Mouse (Mus musculus): ENCODE measurements around the gene Zfp933. TPM values are rescaled to one million over a fixed set of nuclear protein-coding genes. Genes with fewer than 3 reads are reported as not detected.
A peak's percentile ranks its signal among the peaks of the same experiment; 100 is the strongest.
"Not testable (repeated sequence)": the region's sequence is repeated elsewhere in the genome, so short reads cannot be mapped to it uniquely, and the experiment has no call there.

The Zfp933 gene
- polyA plus RNA-seq, 2 experiments = 5.0 to 7.2 TPM

DNA sequence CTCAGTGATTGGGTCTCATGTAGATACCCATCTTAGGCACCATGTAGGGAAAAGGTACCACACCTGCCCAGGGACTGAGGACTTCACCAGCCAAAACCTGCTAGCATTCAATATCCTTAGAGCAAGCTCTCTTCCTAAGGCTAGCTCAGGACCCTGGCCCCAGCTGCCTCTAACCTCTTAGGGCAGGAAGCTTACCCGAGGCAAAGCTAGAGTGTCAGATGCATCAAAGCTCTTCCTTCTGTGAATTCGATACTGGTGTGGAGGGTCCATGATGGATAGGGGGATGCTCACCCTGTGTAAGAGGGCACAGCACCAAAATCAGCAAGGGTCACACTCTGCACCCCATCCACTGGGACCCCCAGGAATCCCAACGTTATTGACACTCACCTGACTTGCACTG lies 13.9 kb upstream of the Zfp933 start:
- H3K27me3 ChIP-seq (ENCODE audit: control insufficient read depth, insufficient read depth, low read length) = no peaks in the 10 kb centered on the region
- H3K9ac ChIP-seq (ENCODE audit: low read depth, low read length, severe bottlenecking) = no peak overlapping the region
- peaks cover 46% of the 10 kb centered on the region for H3K36me3 ChIP-seq (ENCODE audit: control insufficient read depth, insufficient read depth, low read length)
- no peak overlapping the region for H3K27ac ChIP-seq (replicated peaks; ENCODE audit: low read depth, low read length)
- DNase-seq (ENCODE audit: low spot score) (no peak), ATAC-seq (ENCODE audit: low FRiP score, low read depth) (no peak)
- TF ChIP-seq POLR2A (IDR thresholded peaks at IDR 0.05; ENCODE audit: borderline replicate concordance, extremely low read depth, insufficient read depth, insufficient read length) = no peak
- H3K9me3 ChIP-seq (ENCODE audit: control insufficient read depth, low read length) = no peaks in the 10 kb centered on the region
- 94% methylated on average over 3 of the region's 3 CpGs for WGBS
- no peaks in the 10 kb centered on the region for H3K4me1 ChIP-seq (ENCODE audit: control insufficient read depth, insufficient read depth, low read length)
- H3K4me3 ChIP-seq (replicated peaks; ENCODE audit: low read length) = no peak overlapping the region
- no peak overlapping the region for H3K4me2 ChIP-seq (replicated peaks; ENCODE audit: low read depth, low read length, severe bottlenecking)

DNA sequence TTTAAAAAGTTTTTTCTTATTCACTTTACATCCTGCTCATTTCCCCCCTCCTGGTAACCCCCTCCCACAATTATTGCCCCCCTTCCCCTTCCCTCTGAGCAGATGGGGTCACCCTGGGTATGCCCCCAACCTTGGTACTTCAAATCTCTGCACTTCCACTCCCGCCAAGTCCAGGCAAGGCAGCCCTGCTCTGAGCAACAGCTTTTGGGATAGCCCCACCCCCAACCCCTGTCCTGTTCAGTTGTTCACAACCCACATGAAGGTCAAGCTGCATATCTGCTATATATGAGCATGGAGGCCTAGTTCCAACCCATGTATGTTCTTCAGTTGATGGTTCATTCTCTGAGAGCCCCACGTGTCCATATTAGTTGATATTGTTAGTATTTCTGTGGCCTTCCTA lies 2.6 kb upstream of the Zfp933 start:
- ATAC-seq (ENCODE audit: low FRiP score, low read depth) (no peak), DNase-seq (ENCODE audit: low spot score) (no peak)
- Histone ChIP-seq H3K9ac (ENCODE audit: low read depth, low read length, severe bottlenecking) (no peak overlapping the region), H3K4me3 (replicated peaks; ENCODE audit: low read length) (no peak overlapping the region), H3K36me3 (ENCODE audit: control insufficient read depth, insufficient read depth, low read length) (no peaks in the 10 kb centered on the region), H3K27me3 (ENCODE audit: control insufficient read depth, insufficient read depth, low read length) (no peaks in the 10 kb centered on the region), H3K27ac (replicated peaks; ENCODE audit: low read depth, low read length) (no peak overlapping the region), H3K9me3 (ENCODE audit: control insufficient read depth, low read length) (no peaks in the 10 kb centered on the region), H3K4me2 (replicated peaks; ENCODE audit: low read depth, low read length, severe bottlenecking) (no peak overlapping the region), H3K4me1 (ENCODE audit: control insufficient read depth, insufficient read depth, low read length) (peaks cover 5% of the 10 kb centered on the region; the same call in 1 of the 2 replicates)
- WGBS = 80% methylated on average over 2 of the region's 2 CpGs
- TF ChIP-seq POLR2A (IDR thresholded peaks at IDR 0.05; ENCODE audit: borderline replicate concordance, extremely low read depth, insufficient read depth, insufficient read length) = no peak

- 10% methylated on average over 4 of the region's 4 CpGs for WGBS
- Histone ChIP-seq H3K27ac (replicated peaks; ENCODE audit: low read depth, low read length) (peak overlapping the region; percentile 34; the same call in 1 of the 2 replicates), H3K4me2 (replicated peaks; ENCODE audit: low read depth, low read length, severe bottlenecking) (peak overlapping the region; percentile 53), H3K4me3 (replicated peaks; ENCODE audit: low read length) (peak overlapping the region; percentile 65), H3K4me1 (ENCODE audit: control insufficient read depth, insufficient read depth, low read length) (peaks cover 5% of the 10 kb centered on the region; the same call in 1 of the 2 replicates), H3K9me3 (ENCODE audit: control insufficient read depth, low read length) (peaks cover 13% of the 10 kb centered on the region), H3K9ac (ENCODE audit: low read depth, low read length, severe bottlenecking) (peak overlapping the region; percentile 56), H3K36me3 (ENCODE audit: control insufficient read depth, insufficient read depth, low read length) (0 out of 2 replicates have a peak, but pooled peaks cover 9% of the 10 kb centered on the region), H3K27me3 (ENCODE audit: control insufficient read depth, insufficient read depth, low read length) (no peaks in the 10 kb centered on the region)
- TF ChIP-seq POLR2A (IDR thresholded peaks at IDR 0.05; ENCODE audit: borderline replicate concordance, extremely low read depth, insufficient read depth, insufficient read length) = no peak
- DNase-seq (ENCODE audit: low spot score) (no peak), ATAC-seq (ENCODE audit: low FRiP score, low read depth) (peak; percentile 64)
These were observed 422 bp upstream of the Zfp933 start for GRCm38 (mm10) chr4:147848584-147848991.

- H3K36me3 ChIP-seq (ENCODE audit: control insufficient read depth, insufficient read depth, low read length) = peaks cover 29% of the 10 kb centered on the region
- no peaks in the 10 kb centered on the region for H3K27me3 ChIP-seq (ENCODE audit: control insufficient read depth, insufficient read depth, low read length)
- no peak for ATAC-seq (ENCODE audit: low FRiP score, low read depth)
- peaks cover 40% of the 10 kb centered on the region for H3K9me3 ChIP-seq (ENCODE audit: control insufficient read depth, low read length)
- no peak overlapping the region for H3K9ac ChIP-seq (ENCODE audit: low read depth, low read length, severe bottlenecking)
- no peak for TF ChIP-seq POLR2A (IDR thresholded peaks at IDR 0.05; ENCODE audit: borderline replicate concordance, extremely low read depth, insufficient read depth, insufficient read length)
- H3K27ac ChIP-seq (replicated peaks; ENCODE audit: low read depth, low read length) = no peak overlapping the region
- H3K4me1 ChIP-seq (ENCODE audit: control insufficient read depth, insufficient read depth, low read length) = peaks cover 5% of the 10 kb centered on the region; the same call in 1 of the 2 replicates
- WGBS = 92% methylated on average over 3 of the region's 3 CpGs
- no peak overlapping the region for H3K4me2 ChIP-seq (replicated peaks; ENCODE audit: low read depth, low read length, severe bottlenecking)
- DNase-seq (ENCODE audit: low spot score) = no peak
- H3K4me3 ChIP-seq (replicated peaks; ENCODE audit: low read length) = no peak overlapping the region
These were observed 5.3 kb downstream of the Zfp933 start for GRCm38 (mm10) chr4:147842871-147843270.

GRCm38 (mm10) chr4:147839282-147839681 lies 8.9 kb downstream of the Zfp933 start:
- ATAC-seq (ENCODE audit: low FRiP score, low read depth); H3K27ac ChIP-seq (replicated peaks; ENCODE audit: low read depth, low read length); H3K9ac ChIP-seq (ENCODE audit: low read depth, low read length, severe bottlenecking); H3K4me2 ChIP-seq (replicated peaks; ENCODE audit: low read depth, low read length, severe bottlenecking); H3K27me3 ChIP-seq (ENCODE audit: control insufficient read depth, insufficient read depth, low read length); H3K4me3 ChIP-seq (replicated peaks; ENCODE audit: low read length); DNase-seq (ENCODE audit: low spot score); H3K4me1 ChIP-seq (ENCODE audit: control insufficient read depth, insufficient read depth, low read length): not testable (repeated sequence)
- 100% methylated on average over 6 of the region's 26 CpGs for WGBS
- Histone ChIP-seq H3K9me3 (ENCODE audit: control insufficient read depth, low read length) (peaks cover 38% of the 10 kb centered on the region), H3K36me3 (ENCODE audit: control insufficient read depth, insufficient read depth, low read length) (peaks cover 21% of the 10 kb centered on the region)

DNA sequence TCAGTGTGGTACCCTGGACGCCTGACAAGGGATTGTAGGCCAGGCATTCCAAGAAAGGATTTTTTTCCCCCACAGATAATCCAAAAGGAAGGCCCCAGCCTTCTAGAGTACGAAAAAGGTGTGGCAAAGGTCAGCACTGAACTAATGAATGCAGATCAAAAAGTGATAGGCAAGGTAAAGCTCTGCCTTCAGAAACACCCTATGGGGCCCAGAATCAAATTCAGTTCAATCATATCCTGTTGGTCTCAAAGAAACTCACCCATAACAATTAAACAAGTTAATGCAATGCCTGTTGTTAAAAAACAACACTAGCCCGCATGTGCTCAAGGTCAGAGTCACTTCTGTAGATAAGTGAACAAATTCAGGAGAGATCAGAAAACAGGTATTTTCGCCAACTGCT lies 23.8 kb downstream of the Zfp933 start:
- H3K4me3 ChIP-seq (replicated peaks; ENCODE audit: low read length) = no peak overlapping the region
- ATAC-seq (ENCODE audit: low FRiP score, low read depth) = no peak
- no peak for TF ChIP-seq POLR2A (IDR thresholded peaks at IDR 0.05; ENCODE audit: borderline replicate concordance, extremely low read depth, insufficient read depth, insufficient read length)
- H3K36me3 ChIP-seq (ENCODE audit: control insufficient read depth, insufficient read depth, low read length) = peaks cover 52% of the 10 kb centered on the region
- no peaks in the 10 kb centered on the region for H3K27me3 ChIP-seq (ENCODE audit: control insufficient read depth, insufficient read depth, low read length)
- 96% methylated on average over 4 of the region's 4 CpGs for WGBS
- no peak overlapping the region for H3K27ac ChIP-seq (replicated peaks; ENCODE audit: low read depth, low read length)
- H3K9ac ChIP-seq (ENCODE audit: low read depth, low read length, severe bottlenecking) = no peak overlapping the region
- no peak overlapping the region for H3K4me2 ChIP-seq (replicated peaks; ENCODE audit: low read depth, low read length, severe bottlenecking)
- no peaks in the 10 kb centered on the region for H3K4me1 ChIP-seq (ENCODE audit: control insufficient read depth, insufficient read depth, low read length)
- peaks cover 86% of the 10 kb centered on the region for H3K9me3 ChIP-seq (ENCODE audit: control insufficient read depth, low read length)
- no peak for DNase-seq (ENCODE audit: low spot score)

GRCm38 (mm10) chr4:147821414-147821813 lies 26.8 kb downstream of the Zfp933 start:
- H3K9me3 ChIP-seq (ENCODE audit: control insufficient read depth, low read length) = peaks cover 64% of the 10 kb centered on the region
- not testable (repeated sequence) for H3K9ac ChIP-seq (ENCODE audit: low read depth, low read length, severe bottlenecking)

GRCm38 (mm10) chr4:147819659-147820058 lies 28.5 kb downstream of the Zfp933 start:
- H3K4me3 ChIP-seq (replicated peaks; ENCODE audit: low read length) = not testable (repeated sequence)
- peak; percentile 37; the same call in 1 of the 2 replicates for ATAC-seq (ENCODE audit: low FRiP score, low read depth)

More at GRCm38 (mm10) chr4:147821414-147821813, 26.8 kb downstream of the Zfp933 start:
- DNase-seq (ENCODE audit: low spot score); H3K4me2 ChIP-seq (replicated peaks; ENCODE audit: low read depth, low read length, severe bottlenecking); H3K4me3 ChIP-seq (replicated peaks; ENCODE audit: low read length); H3K27me3 ChIP-seq (ENCODE audit: control insufficient read depth, insufficient read depth, low read length); ATAC-seq (ENCODE audit: low FRiP score, low read depth); H3K4me1 ChIP-seq (ENCODE audit: control insufficient read depth, insufficient read depth, low read length); H3K27ac ChIP-seq (replicated peaks; ENCODE audit: low read depth, low read length): not testable (repeated sequence)
- 85% methylated on average over 3 of the region's 3 CpGs for WGBS
- peaks cover 24% of the 10 kb centered on the region for H3K36me3 ChIP-seq (ENCODE audit: control insufficient read depth, insufficient read depth, low read length)

More at GRCm38 (mm10) chr4:147819659-147820058, 28.5 kb downstream of the Zfp933 start:
- not testable (repeated sequence) for H3K27me3 ChIP-seq (ENCODE audit: control insufficient read depth, insufficient read depth, low read length); H3K27ac ChIP-seq (replicated peaks; ENCODE audit: low read depth, low read length); DNase-seq (ENCODE audit: low spot score); H3K36me3 ChIP-seq (ENCODE audit: control insufficient read depth, insufficient read depth, low read length); H3K4me2 ChIP-seq (replicated peaks; ENCODE audit: low read depth, low read length, severe bottlenecking); H3K9ac ChIP-seq (ENCODE audit: low read depth, low read length, severe bottlenecking); H3K4me1 ChIP-seq (ENCODE audit: control insufficient read depth, insufficient read depth, low read length)
- H3K9me3 ChIP-seq (ENCODE audit: control insufficient read depth, low read length) = peaks cover 47% of the 10 kb centered on the region
- WGBS = 77% methylated on average over 7 of the region's 7 CpGs
